ENCODE assay signal across 15 mouse cellular contexts in genomic region chr6:107713051-107713450, GRCm38 (mm10).
DNase-seq lines count a peak whose midpoint lies in the region; ATAC-seq and TF ChIP-seq lines count a peak whose summit lies in the region.
"Had no signal": no experiment of that assay in that cellular context is flagged by ENCODE, and none has a peak within 500 bp of the region (broad histone marks: within the 10 kb centered on the region; RNA-seq: fewer than 3 reads in every experiment).

No protein-coding gene starts in this region.

- no peaks in the 10 kb centered on the region for H3K9me3 ChIP-seq in ES-E14 (ENCODE audit: control insufficient read depth, insufficient read depth, low read depth, low read length)
- no peaks in the 10 kb centered on the region for H3K9me3 ChIP-seq in embryonic facial prominence, embryonic 10.5 days
- no peaks in the 10 kb centered on the region for H3K9me3 ChIP-seq in hindbrain, embryonic 15.5 days
- H3K9me3 ChIP-seq: intestine, embryonic 15.5 days; limb, embryonic 13.5 days; neural tube, embryonic 13.5 days had no signal

- 0 out of 2 replicates have a peak, but pooled peaks have one; percentile 34 for ATAC-seq in hindbrain, embryonic 15.5 days (ENCODE audit: low FRiP score, low read depth)
- ATAC-seq: CD4-positive, CD25-positive, alpha-beta regulatory T cell, adult 4 months; intestine, embryonic 15.5 days had no signal

- H3K27me3 ChIP-seq in embryonic facial prominence, embryonic 10.5 days (replicated peaks; ENCODE audit: low read depth, poor library complexity, severe bottlenecking), result peaks cover 6% of the 10 kb centered on the region; the same call in 1 of the 2 replicates
- no peaks in the 10 kb centered on the region for H3K27me3 ChIP-seq in hindbrain, embryonic 15.5 days
- H3K27me3 ChIP-seq in thymus, adult 2 months (ENCODE audit: control insufficient read depth, insufficient read depth, low read length), result no peaks in the 10 kb centered on the region
- H3K27me3 ChIP-seq: intestine, embryonic 15.5 days; limb, embryonic 13.5 days; neural tube, embryonic 13.5 days had no signal

- H3K4me1 ChIP-seq in ES-E14 (ENCODE audit: control insufficient read depth in 2 of 2, insufficient read depth in 2 of 2, low read length in 2 of 2, poor library complexity in 1 of 2), result no peaks in the 10 kb centered on the region
- H3K4me1 ChIP-seq in embryonic facial prominence, embryonic 10.5 days, result peaks cover 24% of the 10 kb centered on the region
- peaks cover 12% of the 10 kb centered on the region; the same call in 1 of the 2 replicates for H3K4me1 ChIP-seq in hindbrain, embryonic 15.5 days (replicated peaks)
- H3K4me1 ChIP-seq in thymus, adult 2 months (replicated peaks; ENCODE audit: control insufficient read depth, insufficient read depth, low read length), result no peaks in the 10 kb centered on the region
- H3K4me1 ChIP-seq: intestine, embryonic 15.5 days; limb, embryonic 13.5 days had no signal

- no peak overlapping the region for H3K27ac ChIP-seq in ES-E14 (ENCODE audit: insufficient read depth, low read depth, low read length, poor library complexity, severe bottlenecking)
- no peak overlapping the region for H3K27ac ChIP-seq in embryonic facial prominence, embryonic 10.5 days (replicated peaks)
- no peak overlapping the region for H3K27ac ChIP-seq in hindbrain, embryonic 15.5 days (replicated peaks)
- H3K27ac ChIP-seq in thymus, adult 2 months (ENCODE audit: control insufficient read depth, insufficient read depth, low read length), result no peak overlapping the region
- H3K27ac ChIP-seq: intestine, embryonic 15.5 days; kidney, postnatal 0 days; limb, embryonic 13.5 days; neural tube, embryonic 13.5 days had no signal

- in situ Hi-C loops in ES-E14 (cut with MboI; ENCODE audit: low sequenced_read_pairs in 2 of 2, unreplicated experiment in 2 of 2), result no loop called here

- H3K36me3 ChIP-seq in ES-E14 (ENCODE audit: control insufficient read depth, insufficient read depth, low read length, poor library complexity, severe bottlenecking), result no peaks in the 10 kb centered on the region
- H3K36me3 ChIP-seq in embryonic facial prominence, embryonic 10.5 days (replicated peaks), result no peaks in the 10 kb centered on the region
- H3K36me3 ChIP-seq in hindbrain, embryonic 15.5 days, result no peaks in the 10 kb centered on the region
- H3K36me3 ChIP-seq in thymus, adult 2 months (ENCODE audit: control insufficient read depth, insufficient read depth, low read length), result no peaks in the 10 kb centered on the region
- H3K36me3 ChIP-seq: intestine, embryonic 15.5 days; limb, embryonic 13.5 days; neural tube, embryonic 13.5 days had no signal

- TF ChIP-seq CTCF in thymus, adult 2 months (IDR thresholded peaks at IDR 0.05; ENCODE audit: borderline replicate concordance, control insufficient read depth, extremely low read depth, insufficient read depth, low read length, poor library complexity), result no peak

- H3K4me2 ChIP-seq in hindbrain, embryonic 15.5 days, result no peak overlapping the region
- H3K4me2 ChIP-seq: intestine, embryonic 15.5 days; limb, embryonic 13.5 days; neural tube, embryonic 13.5 days had no signal

- DNase-seq in ES-CJ7 (ENCODE audit: low read depth, low spot score) (peak; percentile 37), ES-E14 (ENCODE audit: low read depth, low spot score) (peak; percentile 26)
- peak; percentile 29 for DNase-seq in embryonic facial prominence, embryonic 10.5 days (ENCODE audit: low spot score)
- DNase-seq in right cerebral cortex, postnatal 10 days (ENCODE audit: low spot score in 2 of 2), result no peak
- DNase-seq in thymus, postnatal 10 days (ENCODE audit: low spot score in 2 of 2), result no peak
- DNase-seq in thymus, adult 2 months, result no peak
- DNase-seq: cerebellum, adult 11 months; heart, postnatal 10 days; lung, postnatal 36 days had no signal

- 14% methylated on average over 6 of the region's 6 CpGs for WGBS in embryonic facial prominence, embryonic 10.5 days
- 35% methylated on average over 5 of the region's 6 CpGs for WGBS in hindbrain, embryonic 15.5 days
- WGBS in thymus, adult 2 months, result 75% methylated on average over 6 of the region's 6 CpGs

- no peak overlapping the region for H3K4me3 ChIP-seq in ES-E14 (ENCODE audit: insufficient read depth in 1 of 2, low read depth in 1 of 2, low read length in 2 of 2, poor library complexity in 1 of 2, severe bottlenecking in 1 of 2)
- no peak overlapping the region for H3K4me3 ChIP-seq in embryonic facial prominence, embryonic 10.5 days
- H3K4me3 ChIP-seq in hindbrain, embryonic 15.5 days, result no peak overlapping the region
- H3K4me3 ChIP-seq in thymus, adult 2 months (ENCODE audit: control insufficient read depth, insufficient read depth, low read length), result no peak overlapping the region
- H3K4me3 ChIP-seq: intestine, embryonic 15.5 days; limb, embryonic 13.5 days; neural tube, embryonic 13.5 days had no signal

- no peak overlapping the region for H3K9ac ChIP-seq in ES-E14 (ENCODE audit: insufficient read depth, low read depth, low read length, poor library complexity, severe bottlenecking)
- no peak overlapping the region for H3K9ac ChIP-seq in hindbrain, embryonic 15.5 days
- H3K9ac ChIP-seq: intestine, embryonic 15.5 days; limb, embryonic 13.5 days; neural tube, embryonic 13.5 days had no signal

- TF ChIP-seq POLR2A in thymus, adult 2 months (IDR thresholded peaks at IDR 0.05; ENCODE audit: control insufficient read depth, extremely low read depth, insufficient read depth, low read length, poor library complexity), result no peak

TF ChIP-seq in ES-E14, 5 proteins besides CTCF, POLR2A, EP300 and RAD21:
- TF ChIP-seq MAFK (IDR thresholded peaks at IDR 0.05; ENCODE audit: insufficient read depth, low read depth, low read length) (no peak), ZC3H11A (IDR thresholded peaks at IDR 0.05; ENCODE audit: borderline replicate concordance, low read depth, low read length) (no peak), HCFC1 (IDR thresholded peaks at IDR 0.05; ENCODE audit: borderline replicate concordance, insufficient read depth, low read length) (no peak), CHD2 (IDR thresholded peaks at IDR 0.05; ENCODE audit: low read depth, low read length) (no peak), ZNF384 (IDR thresholded peaks at IDR 0.05; ENCODE audit: low read depth, low read length) (no peak)
TF ChIP-seq in ES-E14: peak in this region for 0.

Comparison
In these comparisons a context has a peak if more than half of its experiments do, and no peak if none do; other contexts are left out.
1. DNase-seq: peak in ES-CJ7 (single experiment), ES-E14 (single experiment) and embryonic facial prominence, embryonic 10.5 days (single experiment); none in right cerebral cortex, postnatal 10 days (0 of 2), thymus, postnatal 10 days (0 of 2) and thymus, adult 2 months (single experiment).